Mouse (Mus musculus): ENCODE measurements around the gene Ttf1.

DNA sequence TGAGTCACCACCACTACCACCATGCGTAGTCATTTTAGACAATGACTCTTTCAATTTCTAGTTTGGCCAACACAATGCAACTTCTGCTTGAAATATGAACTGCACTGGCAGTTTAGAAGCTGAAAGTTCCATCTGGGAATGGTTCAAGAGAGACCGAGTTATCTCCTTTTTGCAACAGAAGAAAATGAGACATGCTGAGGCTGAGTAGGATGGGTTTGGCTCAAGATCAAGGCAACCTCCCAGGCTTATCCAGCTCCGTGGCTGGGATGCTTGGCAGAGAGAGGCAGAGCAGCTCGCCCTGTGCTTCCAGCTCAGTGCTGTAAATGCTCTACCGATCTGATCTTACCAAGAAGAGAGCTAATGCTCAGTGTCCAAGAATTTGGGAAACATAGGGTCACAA is 34.8 kb upstream of the Ttf1 start:
- TF ChIP-seq CTCF (IDR thresholded peaks at IDR 0.05; ENCODE audit: low read depth): no peak
- no peak for TF ChIP-seq EP300 (optimal IDR thresholded peaks at IDR 0.05)

Data from stomach, postnatal 0 days (tissue).